Mouse (Mus musculus): ENCODE results near the gene Adamts18.
A peak's percentile ranks its signal among the peaks of the same experiment; 100 is the strongest.

Gene Adamts18

DNA sequence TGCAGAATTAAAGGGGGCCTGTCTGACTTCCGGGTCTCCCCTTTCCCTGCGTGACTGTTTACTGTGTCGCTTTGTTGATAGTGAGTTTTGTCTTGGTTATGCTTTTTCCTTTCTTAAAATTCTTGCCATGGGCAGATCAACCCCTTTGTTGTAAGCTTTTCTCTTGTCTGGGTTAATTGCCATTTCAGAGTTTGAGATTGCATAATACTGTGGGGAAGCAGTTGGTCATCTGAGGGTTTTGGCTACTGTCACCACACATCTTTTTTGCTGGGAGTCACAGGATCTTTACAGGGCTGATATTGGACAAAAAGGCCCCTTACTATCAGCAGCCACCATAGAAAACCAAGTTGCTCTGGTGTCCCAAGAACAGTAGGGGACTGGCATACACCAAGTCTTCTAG, 96.2 kb downstream of the Adamts18 start:
- no peak for DNase-seq

DNA sequence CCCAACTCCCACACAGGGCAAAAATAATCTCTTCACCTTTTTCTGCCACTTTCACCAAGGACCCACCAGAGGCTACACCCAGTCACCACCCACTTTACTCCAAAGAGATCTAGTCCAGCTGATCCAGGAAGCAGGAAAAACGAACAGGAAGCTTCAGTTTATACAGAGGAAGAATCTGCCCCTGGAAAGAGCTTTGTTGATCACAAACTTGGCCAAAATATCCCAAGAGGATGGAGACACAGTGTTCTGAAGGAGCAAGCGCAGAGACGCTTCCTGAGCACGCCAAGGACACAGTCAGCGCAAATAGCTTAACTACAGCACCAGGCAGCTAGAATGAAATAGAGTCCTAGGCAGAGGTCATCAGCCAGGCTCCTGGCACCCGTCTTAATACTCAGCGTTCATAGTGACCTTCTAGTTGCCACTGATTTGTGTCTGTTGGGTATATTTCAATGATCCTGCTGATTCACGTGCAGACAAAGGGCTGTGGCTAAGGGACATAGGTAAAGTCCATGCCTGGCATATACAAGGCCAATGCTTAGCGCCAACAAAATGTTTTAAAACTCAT, 113.0 kb downstream of the Adamts18 start:
- DNase-seq = no peak

DNA sequence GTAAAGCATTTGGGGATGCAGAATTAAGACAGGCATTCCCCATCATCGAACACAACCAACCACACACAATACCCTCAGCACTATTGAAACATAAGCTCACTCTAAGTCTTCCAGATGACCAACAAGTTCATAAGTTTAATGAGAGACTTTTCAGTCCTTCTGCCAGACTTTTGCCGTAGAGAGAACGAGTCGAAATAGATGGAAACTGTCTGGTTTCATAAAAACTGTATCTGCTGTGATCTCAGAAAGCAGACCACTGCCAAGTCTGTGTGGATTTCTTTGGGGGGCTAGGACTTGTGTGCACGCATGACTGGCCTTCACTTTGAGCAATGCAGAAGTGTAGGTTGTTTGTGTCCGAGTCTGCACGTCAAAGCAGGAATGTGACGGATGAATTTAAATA, 123.2 kb downstream of the Adamts18 start:
- no peak for DNase-seq

DNA sequence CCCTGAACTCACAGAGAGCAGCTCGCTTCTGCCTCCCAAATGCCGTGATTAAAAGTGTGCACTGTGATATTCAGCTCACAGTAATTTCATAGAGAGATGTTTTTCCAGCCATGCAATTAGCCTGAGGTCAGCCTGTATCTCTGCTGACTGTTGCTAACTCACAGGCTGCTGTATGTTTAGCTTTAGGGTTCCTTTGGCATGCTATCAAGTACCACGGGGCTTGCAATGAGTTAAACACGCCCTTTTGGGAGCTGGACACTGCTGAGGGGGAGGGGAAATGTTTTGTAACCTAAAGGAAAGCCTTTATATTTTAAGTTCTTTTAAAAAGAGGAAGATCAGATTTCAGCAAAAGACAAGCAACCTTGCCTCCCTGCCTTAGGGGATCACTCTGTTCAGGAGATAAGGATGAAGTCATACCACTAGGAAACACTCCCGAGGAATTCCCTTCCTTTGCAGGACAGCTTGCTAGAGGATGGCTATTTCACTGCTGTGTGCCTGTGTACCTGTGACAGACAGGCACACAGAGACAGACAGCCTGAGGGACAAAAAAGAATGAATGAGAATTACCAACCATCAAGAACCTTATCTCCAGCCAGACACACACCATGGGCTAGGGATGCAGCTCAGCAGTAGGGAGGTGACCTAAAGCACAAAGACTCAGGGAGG, 124.5 kb downstream of the Adamts18 start:
- DNase-seq = no peak

DNA sequence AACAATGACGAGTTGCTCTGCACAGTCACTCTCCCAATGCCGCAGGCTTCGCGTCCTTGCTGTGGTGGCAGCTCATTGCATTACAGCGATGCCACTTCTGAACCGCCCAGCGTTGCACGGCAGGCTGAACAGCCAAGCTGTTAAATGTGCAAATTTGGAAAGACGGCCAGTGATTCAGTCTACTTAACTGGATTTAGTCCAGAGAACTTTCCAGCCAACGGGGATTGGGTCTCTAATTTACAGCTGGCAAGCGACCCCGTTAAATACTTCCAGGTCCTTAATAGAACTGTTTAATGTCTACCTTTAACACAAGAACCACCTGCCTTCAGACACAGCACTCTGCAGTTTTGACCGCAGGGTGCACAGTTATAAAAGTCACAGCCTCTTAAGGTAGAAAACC, 127.1 kb downstream of the Adamts18 start:
- no peak for DNase-seq

DNA sequence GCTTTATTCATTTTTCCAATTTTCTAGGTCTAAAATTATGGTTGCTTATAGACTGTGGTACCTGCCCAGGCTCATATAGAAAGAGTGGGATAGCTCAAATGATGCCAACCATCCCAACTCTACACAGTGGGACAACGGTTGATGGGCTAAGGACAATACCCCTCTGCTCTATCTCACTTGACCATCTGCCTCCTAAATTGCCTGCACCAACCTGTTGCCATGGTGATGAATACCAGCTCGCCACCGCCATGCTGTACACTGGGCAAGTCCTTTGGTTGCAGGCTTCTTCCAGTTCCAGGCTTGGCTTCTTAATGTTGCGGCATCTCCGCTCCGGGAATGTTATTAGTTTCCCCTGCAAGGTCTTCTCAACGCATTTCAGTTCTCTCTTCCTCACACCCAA, 143.6 kb downstream of the Adamts18 start:
- no peak for DNase-seq

DNA sequence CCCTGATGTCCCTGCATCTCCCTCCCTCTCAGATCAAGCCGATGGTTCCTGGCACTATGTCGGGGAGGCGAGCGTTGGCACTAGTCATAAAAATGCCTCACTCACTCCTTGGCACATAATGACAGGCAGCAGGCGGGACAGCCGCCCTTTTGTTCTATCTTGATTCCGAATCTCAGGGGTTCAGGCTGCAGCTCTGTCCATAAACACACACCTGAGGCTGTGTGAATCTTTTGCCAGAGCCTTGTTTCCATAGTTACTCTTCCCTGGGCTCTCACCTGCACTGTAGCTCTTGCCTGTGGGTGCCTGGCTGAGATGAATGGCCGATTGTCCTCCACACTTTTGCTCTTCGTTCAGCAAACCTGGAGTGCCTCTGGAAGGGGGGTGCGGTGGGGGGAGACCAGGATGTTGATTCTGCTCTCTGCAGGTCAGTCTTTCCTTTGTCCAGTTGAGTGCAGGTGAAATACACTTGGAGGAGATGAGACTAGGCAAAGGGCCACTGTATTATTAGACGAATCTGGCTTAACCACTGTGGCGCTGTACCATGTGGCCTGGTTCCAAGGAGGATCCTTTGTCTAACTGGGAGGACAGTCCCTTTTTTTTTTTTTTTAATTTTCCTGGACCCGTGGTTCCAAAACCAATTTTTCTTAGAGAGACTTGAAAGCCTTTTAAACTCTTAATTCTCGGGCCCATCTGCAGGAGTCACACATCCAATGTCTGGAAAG, 156.8 kb downstream of the Adamts18 start:
- peak; percentile 17 for DNase-seq

DNA sequence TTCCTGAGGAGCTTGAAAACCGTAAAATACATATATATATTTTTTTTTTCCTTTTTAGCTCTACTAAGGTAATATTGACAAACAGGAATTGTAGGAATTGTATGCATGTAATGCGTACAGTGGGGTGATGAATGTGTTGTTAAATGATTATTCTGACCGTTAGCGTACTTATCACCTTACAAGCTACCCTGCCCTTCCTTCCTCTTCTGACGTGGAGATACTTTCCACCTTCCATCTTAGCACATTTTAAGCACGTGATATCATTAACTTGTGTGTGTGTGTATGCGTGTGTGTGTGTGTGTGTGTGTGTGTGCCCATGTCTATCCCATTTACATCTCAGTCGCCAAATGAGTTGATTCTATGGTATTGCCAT, 160.0 kb downstream of the Adamts18 start:
- no peak for DNase-seq

DNA sequence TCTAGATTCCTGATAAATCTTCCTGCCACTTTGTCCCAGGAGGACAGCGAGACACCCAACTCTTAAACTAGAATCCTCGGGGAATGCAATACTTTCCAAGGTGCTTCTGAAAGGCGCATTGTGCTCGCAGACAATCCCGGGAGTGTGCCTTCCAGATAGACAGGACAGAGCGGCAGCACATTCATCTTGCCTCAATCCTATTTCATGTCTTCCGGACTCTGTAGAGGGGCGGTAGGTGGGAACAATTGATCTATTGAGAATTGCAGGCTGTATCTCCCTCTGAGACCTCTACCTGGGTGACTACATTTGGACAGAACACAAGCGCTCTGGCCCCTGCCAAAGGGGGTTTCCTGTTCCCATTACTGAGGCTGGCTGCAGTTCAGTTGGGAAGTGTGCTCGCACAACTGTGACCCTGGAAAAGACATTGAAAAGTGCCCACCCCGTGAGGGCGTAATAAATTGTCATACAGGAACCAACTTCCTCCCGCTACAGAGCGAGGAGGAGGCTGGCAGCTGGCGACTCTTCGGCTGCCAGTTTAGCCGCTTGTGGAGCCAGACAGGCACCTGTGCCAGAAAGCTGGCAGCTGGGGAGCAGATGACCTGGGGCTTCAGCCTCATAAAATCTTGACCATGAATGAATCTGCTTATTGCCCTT, 160.5 kb downstream of the Adamts18 start:
- DNase-seq = no peak

DNA sequence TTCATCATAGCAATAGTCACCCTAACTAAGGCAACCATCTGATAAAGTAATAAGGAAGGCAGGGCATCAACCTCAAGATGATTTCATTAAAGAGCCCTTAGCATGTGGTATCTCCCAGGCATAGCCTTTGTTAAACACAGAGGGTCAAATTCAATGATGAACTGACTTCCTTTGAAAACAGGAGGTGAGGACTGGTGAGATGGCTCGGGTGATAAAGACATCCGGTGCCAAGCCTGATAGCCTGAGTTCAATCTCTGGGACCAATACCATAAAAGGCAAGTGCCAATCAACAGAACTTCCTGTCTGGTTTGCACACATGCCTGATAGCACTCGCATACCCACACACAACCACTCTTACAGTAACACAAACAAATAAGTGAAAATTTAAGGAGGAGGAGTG, 169.2 kb downstream of the Adamts18 start:
- no peak for DNase-seq

DNA sequence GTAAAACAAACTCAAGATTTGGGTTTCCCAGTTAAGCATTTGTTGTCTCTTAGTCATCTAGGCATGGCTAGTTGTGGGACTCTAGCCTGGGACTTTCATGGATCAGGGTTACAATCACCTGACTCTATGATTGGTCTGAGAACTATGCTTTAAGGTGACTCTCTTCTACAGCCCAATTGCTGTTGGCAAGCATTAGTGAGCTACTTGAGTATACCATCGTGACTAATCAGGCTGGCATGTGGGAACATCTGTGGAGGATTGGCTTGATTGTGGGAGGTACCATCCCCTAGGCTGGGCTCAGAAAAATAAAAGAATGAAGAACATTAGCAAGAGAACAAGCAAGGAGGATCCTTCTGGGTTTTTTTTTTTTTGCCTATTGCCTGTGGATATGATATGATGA, 171.7 kb downstream of the Adamts18 start:
- no peak for DNase-seq

DNA sequence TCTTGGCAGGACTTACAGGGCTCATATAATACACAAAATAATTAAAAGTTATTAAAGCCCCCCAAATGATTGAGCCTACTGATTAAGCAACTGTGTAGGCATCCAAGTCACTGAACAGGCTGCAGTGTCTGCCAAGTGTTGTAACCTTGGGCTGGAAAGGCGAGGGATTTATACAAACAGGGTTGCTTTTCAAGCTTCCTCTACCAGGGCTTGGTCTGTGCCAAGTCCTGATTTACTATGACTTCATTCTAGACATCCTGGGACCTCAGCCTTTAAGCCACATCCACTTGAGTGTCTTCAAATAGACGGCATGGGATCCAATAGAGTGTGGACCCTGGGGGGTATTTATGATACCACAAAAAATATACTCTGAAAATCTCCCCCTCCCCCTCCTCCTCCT, 173.3 kb downstream of the Adamts18 start:
- DNase-seq = no peak

DNA sequence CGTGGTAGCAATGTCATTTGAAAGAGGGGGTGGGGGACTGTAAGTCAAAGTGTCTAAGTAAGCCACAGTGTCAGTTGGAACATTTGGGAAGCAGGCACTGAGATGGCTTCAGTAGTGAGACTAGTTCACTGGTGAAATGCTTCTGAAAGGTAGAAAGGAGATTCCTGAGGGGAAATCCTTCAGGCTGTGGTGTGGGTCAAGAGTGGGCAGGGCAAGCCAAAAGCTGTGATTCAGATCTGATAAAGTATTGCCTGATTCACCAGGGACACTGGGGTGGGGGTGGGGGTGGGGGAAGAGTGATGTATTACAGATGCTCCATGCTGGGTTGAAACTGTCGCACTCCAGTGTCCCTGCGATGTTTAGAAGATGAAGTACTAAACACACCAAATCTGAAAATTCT, 173.9 kb downstream of the Adamts18 start:
- DNase-seq = no peak

DNA sequence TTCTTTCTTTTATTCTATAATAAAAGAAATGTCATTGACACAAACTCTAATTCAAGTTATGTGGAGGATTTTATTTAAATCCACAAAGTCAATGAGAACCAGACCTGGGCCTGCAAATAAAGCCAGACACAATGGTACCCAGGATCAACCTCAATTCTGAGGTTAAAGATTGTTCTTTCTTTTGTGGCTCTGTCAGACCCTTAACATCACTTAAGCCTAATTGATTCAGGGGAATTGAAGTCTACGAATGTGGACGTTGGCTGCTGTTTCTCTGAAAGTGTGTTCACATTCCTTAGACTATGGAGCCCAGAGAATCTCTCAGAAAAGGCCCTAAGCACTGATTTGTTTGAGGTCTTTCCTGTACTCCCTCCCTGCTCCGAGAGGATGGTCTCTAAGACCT, 175.2 kb downstream of the Adamts18 start:
- DNase-seq = no peak

DNA sequence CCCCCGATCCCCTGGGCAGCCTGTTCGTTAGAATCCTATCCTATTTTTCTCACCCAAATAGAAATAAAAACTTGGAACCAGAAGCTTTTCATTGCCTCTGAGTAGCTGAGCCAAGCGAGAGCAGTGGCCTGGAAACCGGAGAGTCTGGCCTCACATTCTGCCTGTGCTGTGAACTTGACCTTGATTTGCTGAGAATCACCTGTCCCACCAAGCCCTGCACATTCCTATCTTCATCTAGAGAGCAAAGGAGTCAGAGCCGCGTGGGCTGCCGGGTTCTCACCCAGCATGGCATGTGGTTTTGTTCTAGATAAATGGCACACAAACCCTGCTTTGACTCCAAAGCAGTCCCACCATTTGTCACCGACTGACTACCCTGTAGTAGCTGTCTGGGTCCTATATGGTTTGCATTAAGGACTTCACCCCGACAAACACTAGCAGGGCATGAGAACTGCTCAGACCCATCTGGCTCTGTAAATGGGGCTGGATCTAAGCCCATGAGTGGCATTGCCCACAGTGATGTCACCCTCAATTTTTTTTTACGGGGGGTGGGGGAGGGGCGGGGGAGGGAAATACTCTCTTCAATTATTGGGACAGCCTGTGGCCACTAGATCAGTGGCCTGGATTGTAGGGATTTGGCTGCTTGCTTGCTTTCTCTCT, 175.8 kb downstream of the Adamts18 start:
- peak; percentile 8 for DNase-seq

DNA sequence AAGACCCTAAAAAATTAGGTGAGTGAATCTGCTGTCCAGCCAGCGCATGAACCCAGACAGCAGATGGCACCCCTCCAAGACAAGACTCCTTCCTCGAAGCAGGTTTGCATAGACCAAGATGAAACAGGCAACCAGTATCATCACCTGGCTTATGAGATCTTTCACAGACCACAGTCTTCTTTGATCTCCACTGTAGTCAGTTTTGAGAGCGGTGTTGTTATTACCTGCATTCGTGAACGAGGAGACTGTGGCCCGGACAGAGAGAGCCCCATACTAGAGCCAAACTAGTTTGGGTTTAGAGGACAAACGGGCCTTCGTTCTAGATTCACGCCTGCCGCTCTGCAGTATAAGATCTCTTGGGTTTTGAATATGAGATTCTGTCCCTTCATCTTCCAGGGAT, 178.6 kb downstream of the Adamts18 start:
- no peak for DNase-seq

DNA sequence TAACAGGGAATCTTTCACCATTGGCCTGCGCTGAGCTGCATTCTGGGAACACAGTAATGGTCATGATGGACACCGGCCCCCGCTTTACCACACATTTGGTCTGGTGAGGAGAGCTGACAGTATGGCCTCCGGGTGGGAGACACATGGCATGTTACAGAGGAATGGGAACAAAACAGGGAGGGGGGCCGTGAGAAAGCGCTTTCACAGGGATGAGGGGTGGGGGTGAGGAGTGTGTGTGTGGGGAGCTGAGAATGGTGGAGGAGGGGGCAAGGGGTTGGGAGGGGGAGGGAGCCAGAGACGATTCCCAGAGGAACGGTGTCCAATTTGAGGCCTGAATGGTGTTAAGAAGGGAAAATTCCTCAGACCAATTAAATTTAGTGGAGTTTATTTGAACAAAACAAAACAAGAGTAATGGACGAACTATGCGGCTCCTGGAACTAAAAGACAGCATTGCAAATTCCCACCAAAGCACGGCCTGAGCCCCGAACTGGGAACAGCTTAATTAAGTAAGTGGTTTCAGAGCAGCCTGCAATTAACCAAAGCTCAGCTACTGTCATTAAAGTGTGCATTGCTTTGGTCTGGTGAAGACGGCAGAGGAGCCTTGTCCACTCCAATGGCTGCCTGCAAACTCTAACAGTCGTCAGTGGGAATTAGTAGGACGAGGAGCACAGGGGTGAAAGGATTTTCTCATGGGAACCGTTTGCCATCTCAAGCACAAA, 181.7 kb downstream of the Adamts18 start:
- DNase-seq = no peak

DNA sequence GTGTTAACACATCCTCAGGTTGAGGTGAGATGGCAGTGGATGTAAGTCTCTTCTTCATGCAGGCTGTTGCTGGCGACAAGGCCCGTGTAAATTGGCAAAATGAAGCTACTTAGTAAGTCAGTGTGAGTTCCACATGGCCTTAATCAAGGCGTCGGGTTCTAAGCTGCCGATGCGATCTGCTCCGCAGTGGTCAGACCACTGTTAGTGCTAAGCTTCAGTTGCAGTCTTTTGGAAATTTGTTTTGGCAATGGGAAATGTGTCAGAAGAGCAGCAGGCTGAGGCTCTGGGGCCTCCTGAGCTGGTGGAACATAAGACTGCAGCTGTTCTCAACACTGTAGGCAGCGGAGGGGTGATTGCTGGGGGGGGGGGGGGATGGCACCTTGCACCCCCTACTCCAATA, 182.6 kb downstream of the Adamts18 start:
- DNase-seq = no peak

DNA sequence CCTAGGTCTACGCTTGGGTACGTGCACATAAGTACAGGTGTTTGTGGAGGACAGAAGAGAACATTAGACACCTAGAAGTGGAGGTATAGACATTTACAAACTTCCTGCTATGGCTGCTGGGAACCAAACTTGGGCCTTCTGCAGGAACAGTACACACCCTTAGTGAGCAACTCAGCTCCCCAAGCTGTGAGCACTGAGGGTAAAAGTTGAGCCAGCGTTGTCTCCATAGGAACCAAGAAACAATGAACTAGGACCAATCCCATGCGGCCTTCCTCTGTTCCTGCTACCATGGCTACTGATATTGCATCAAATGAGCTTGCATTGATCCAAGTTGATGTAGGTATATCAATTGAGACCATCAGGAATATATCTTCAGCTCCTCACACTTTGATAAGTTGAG, 183.5 kb downstream of the Adamts18 start:
- no peak for DNase-seq

DNA sequence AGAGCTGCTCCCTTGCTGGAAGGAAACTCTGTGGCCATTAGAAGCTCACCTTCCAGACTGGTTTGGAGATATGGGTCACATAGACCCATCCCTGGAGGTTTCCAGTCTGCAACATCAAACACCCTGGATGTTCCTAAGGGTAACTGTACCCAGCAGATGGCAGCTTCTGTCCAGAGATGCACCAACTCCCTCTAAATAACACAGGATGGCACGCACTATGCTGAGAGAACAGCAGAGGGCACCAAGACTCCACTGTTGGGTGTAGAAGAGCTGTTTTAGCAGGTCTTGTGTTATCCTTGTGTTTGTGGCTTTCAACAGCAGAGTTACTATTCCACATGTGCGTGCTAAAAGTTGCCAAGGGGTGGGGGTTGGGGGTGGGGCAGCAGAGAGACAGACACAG, 184.0 kb downstream of the Adamts18 start:
- peak; percentile 76 for DNase-seq

DNA sequence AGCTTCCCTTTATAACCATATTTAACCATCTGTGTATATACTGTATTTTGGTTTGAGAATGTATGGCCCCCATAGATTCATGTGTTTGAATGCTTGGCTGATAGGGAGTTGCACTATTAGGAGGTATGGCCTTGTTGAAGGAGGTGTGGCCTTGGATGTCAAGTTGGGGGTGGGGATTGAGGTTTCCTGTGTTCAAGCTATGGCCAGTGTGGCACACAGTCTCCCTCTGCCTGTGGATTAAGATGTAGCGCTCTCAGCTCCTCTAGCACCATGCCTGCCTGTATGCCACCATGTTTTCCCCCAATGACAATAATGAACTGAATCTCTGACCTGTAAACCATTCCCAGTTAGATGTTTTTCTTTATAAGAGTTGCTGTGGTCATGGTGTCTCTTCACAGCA, 188.4 kb downstream of the Adamts18 start:
- no peak for DNase-seq

DNA sequence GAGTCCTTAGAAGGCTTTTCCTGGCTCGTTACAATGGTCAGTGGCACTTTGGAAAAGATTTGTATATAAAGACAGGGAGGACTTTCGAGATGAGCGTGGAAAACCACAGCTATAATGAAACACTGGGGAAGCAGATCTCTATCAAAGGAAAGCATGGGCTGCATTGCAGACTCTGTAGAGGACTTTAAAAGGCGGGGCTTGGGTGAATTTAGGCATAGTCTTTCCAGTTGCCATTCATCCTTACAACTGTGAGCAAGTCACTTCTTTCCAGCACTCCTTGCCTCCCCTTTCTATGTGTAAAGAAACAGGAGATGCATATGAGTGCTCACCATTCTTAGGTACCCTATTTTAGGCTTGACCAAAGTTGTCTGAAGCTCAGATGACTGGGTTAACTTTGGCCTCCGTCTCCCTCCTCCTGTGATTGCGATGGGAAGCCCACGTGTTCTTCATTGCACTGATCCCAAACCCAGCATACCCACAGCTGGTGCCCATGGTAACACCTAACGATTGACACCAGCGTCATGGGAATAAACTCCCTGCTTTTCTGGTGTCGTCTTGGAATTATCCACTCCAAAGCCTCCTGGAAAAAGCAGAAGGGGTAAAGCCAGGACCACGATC, 191.7 kb downstream of the Adamts18 start:
- no peak for DNase-seq

Measured in cerebellum, adult 8-10 months (tissue).